Mouse (Mus musculus) thymus, adult 2 months (tissue): ENCODE data around the gene Gdf7.

Source experiments
- CTCF ChIP-seq: fragments of 200-500 bp; IDR thresholded peaks from 2 replicates; pipeline ENCODE4 v1.5.1; 2012; ENCODE audit warnings: mild to moderate bottlenecking, control low read depth, low read length, moderate library complexity, borderline replicate concordance; ENCODE audit not compliant: control insufficient read depth, poor library complexity, insufficient read depth; ENCODE audit errors: extremely low read depth
- POLR2A ChIP-seq: fragments of 200-500 bp; IDR thresholded peaks from 2 replicates; pipeline ENCODE4 v1.6.1; 2012; ENCODE audit warnings: mild to moderate bottlenecking, low read length, control low read depth, moderate library complexity; ENCODE audit not compliant: control insufficient read depth, poor library complexity, insufficient read depth; ENCODE audit errors: extremely low read depth

- TF ChIP-seq CTCF: no peak
- TF ChIP-seq POLR2A: no peak
Measured at GRCm38 (mm10) chr12:8329236-8329635, 27.5 kb upstream of the Gdf7 start.
